Mouse (Mus musculus) small intestine, adult 2 months (tissue): ENCODE measurements at regions not wholly inside any gene's neighbourhood (a gene's known extent, or its start where the extent isn't known, plus 50 kb on each side); places are given as distances from the start of the nearest gene placed in this dataset.

ENCODE experiments used
- H3K27ac ChIP-seq: fragments of 200-500 bp; 2 replicates; pipeline ENCODE4 v1.5.1; 2012; ENCODE audit warnings: low read depth, low read length, control low read depth, inconsistent platforms; ENCODE audit not compliant: insufficient read depth
- H3K27me3 ChIP-seq: fragments of 200-500 bp; 2 replicates; pipeline ENCODE4 v1.6.1; 2012; ENCODE audit warnings: mild to moderate bottlenecking, moderate library complexity, low read length, inconsistent platforms; ENCODE audit not compliant: control insufficient read depth, insufficient read depth
- H3K36me3 ChIP-seq: fragments of 200-500 bp; 2 replicates; pipeline ENCODE4 v1.6.1; 2012; ENCODE audit warnings: mild to moderate bottlenecking, low read length, control low read depth, inconsistent platforms; ENCODE audit not compliant: control insufficient read depth, insufficient read depth
- H3K4me1 ChIP-seq: fragments of 200-500 bp; 2 replicates; pipeline ENCODE4 v1.6.1; 2012; ENCODE audit warnings: low read length, inconsistent platforms, mixed read lengths; ENCODE audit not compliant: control insufficient read depth, insufficient read depth, insufficient read length
- H3K4me3 ChIP-seq: fragments of 200-500 bp; 2 replicates; pipeline ENCODE4 v1.5.1; 2012; ENCODE audit warnings: low read depth, mild to moderate bottlenecking, control low read depth, inconsistent platforms, low read length, moderate library complexity
- CTCF ChIP-seq: fragments of 200-500 bp; IDR thresholded peaks from 2 replicates; pipeline ENCODE4 v1.5.1; 2012; ENCODE audit warnings: low read depth, mild to moderate bottlenecking, control low read depth, inconsistent platforms, low read length, moderate library complexity, mixed read lengths; ENCODE audit not compliant: insufficient replicate concordance, insufficient read length; ENCODE audit errors: extremely low read depth
- POLR2A ChIP-seq: fragments of 200-500 bp; IDR thresholded peaks from 2 replicates; pipeline ENCODE4 v1.6.1; 2012; ENCODE audit warnings: low read depth, mild to moderate bottlenecking, control low read depth, inconsistent platforms, low read length, moderate library complexity
- WGBS: fragments of 180-500 bp; shearing (Covaris S2); methylation state at CpG from one replicate; pipeline ENCODE4 v1.1.7; 2018; 5-methylcytosine and 5-hydroxymethylcytosine counted together

GRCm38 (mm10) chr13:30074069-30074468, 62.2 kb upstream of the Mboat1 start:
- Histone ChIP-seq H3K4me1 (no peaks in the 10 kb centered on the region), H3K27me3 (no peaks in the 10 kb centered on the region), H3K27ac (no peak overlapping the region), H3K4me3 (no peak overlapping the region), H3K36me3 (no peaks in the 10 kb centered on the region)
- WGBS, result 93% methylated on average over 3 of the region's 3 CpGs
- TF ChIP-seq CTCF, result no peak
- no peak for TF ChIP-seq POLR2A

DNA sequence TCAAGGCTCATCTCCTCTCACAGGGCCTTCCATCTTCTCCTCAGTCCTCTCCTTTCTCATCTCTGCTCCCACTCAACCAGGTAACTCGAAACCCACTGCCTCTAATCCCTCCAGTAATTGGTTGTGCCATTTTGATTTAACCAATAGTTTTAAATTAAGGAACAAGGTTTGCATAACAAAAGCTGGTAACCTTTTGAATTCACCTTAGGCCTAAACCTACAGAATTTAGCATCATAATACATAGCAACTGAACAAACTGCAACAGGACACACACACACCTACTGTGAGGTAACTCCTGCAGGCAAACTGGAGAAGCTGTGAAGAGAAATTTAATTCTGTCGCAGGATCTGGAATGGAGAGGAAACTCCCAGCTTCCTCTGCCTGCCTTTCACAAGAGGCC, 66.9 kb upstream of the Mboat1 start:
- Histone ChIP-seq H3K4me1 (no peaks in the 10 kb centered on the region), H3K4me3 (no peak overlapping the region), H3K36me3 (no peaks in the 10 kb centered on the region), H3K27me3 (no peaks in the 10 kb centered on the region), H3K27ac (no peak overlapping the region)
- WGBS, result 79% methylated on average over 2 of the region's 2 CpGs
- no peak for TF ChIP-seq CTCF
- TF ChIP-seq POLR2A, result no peak

DNA sequence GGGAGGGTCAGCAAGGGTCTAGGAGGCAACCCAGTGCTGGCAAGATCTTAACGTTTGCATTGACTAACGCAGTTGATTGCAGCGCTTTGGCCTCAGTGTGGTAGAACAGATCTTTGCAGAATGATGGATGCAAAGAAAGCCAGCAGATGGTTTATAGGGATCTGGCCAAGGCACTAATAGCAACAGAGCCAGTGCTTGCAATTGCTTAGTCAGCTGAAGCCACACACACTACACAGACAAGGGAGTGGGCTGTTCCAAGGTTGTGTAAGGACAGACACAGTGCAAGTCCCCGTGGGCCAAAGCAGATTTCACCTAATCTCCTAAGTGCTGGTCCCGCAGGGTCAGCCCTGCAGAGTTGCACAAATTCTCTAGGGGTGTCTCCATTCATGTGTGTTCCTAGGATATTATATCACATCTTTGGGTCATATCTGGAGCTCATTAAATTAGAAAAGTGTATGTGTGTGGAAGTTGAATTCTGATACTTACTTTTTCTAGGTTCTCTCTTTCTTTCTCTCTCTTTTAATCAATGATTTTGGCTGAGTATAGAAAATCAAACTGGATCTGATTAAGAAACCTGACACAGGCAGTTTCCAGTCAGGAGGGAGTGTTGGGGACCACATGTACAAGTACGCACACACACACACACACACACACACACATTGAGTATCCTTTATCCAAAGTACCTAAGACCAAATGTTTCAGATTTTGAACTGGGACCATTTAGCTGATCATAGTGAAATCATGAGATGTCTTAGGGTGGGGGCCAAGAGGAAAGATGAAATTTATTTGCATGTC, 68.5 kb upstream of the Mboat1 start:
- TF ChIP-seq POLR2A (no peak), CTCF (no peak)
- H3K4me1 ChIP-seq, result peaks cover 3% of the 10 kb centered on the region; the same call in 1 of the 2 replicates
- H3K36me3 ChIP-seq, result no peaks in the 10 kb centered on the region
- no peaks in the 10 kb centered on the region for H3K27me3 ChIP-seq
- no peak overlapping the region for H3K27ac ChIP-seq
- no peak overlapping the region for H3K4me3 ChIP-seq
- WGBS, result 67% methylated on average over 6 of the region's 6 CpGs

- Histone ChIP-seq H3K27ac (no peak overlapping the region), H3K4me3 (no peak overlapping the region), H3K27me3 (no peaks in the 10 kb centered on the region), H3K4me1 (peaks cover 3% of the 10 kb centered on the region; the same call in 1 of the 2 replicates), H3K36me3 (no peaks in the 10 kb centered on the region)
- WGBS, result 78% methylated on average over 8 of the region's 8 CpGs
- TF ChIP-seq CTCF, result no peak
- no peak for TF ChIP-seq POLR2A
Observed at GRCm38 (mm10) chr13:30065520-30065919, 70.8 kb upstream of the Mboat1 start.

DNA sequence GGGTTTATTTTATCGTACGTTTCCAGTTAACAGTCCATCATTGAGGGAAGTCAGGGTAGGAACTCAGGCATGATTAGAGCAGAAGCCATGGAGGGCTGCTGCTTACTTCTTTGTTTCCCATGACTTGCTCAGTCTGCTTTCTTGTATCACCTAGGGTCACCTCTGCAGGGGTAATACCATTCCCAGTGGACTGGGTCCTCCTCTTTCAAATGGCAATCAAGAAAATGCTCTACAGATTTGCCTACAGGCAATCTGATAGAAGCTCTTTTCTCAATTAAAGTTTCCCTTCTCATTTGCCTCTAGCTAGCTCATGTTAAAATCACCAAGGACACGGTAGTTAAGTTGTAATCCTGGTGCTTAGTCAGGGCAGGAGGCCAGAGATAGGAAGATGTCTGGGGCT, 72.5 kb upstream of the Mboat1 start:
- no peaks in the 10 kb centered on the region for H3K27me3 ChIP-seq
- WGBS, result 76% methylated on average over 3 of the region's 3 CpGs
- H3K27ac ChIP-seq, result no peak overlapping the region
- peaks cover 3% of the 10 kb centered on the region; the same call in 1 of the 2 replicates for H3K4me1 ChIP-seq
- H3K36me3 ChIP-seq, result no peaks in the 10 kb centered on the region
- H3K4me3 ChIP-seq, result no peak overlapping the region
- TF ChIP-seq POLR2A (no peak), CTCF (no peak)

DNA sequence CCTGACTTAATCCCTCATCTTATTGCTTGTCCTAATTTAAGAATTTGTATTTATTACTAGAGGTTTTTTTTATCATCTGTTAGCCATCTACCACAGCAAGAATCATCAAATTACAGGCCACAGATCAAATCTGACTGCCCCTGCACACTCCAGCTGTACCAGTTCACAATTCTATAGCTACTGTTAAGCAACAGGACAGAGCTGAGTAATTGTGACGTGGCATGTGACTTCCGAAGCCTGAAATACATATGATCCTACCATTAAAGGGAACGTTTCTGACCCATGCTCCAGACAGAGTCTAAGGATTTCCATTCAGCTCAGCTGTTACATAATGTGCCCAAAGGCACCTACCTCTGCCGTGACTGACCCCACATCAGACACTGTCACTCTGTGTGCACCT, 74.0 kb upstream of the Mboat1 start:
- Histone ChIP-seq H3K4me3 (no peak overlapping the region), H3K27me3 (no peaks in the 10 kb centered on the region), H3K27ac (no peak overlapping the region), H3K36me3 (no peaks in the 10 kb centered on the region), H3K4me1 (peaks cover 3% of the 10 kb centered on the region; the same call in 1 of the 2 replicates)
- 83% methylated on average over 4 of the region's 4 CpGs for WGBS
- no peak for TF ChIP-seq POLR2A
- TF ChIP-seq CTCF, result no peak

DNA sequence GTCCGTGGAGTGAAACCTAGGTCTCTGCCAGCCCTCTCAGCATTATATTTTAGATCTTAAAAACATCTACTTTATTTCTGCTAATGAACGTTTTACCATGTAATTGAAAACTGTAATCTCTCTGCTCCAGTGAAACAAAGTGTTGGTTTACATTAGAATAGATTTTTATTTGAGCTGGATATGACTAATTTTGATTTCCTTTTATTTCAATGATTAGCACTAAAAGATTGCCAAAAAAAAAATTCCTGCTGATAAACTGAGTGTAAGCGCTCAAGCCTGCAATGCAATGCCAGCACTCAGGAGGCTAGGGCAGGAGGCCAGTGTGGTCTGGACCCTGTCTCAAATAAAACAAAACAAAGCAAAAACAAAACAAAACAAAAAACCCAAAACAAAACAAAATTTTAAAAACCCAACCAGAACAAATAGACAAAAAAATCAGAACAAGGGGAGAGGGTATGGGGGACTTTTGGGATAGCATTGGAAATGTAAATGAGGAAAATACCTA, 69.3 kb upstream of the E2f3 start:
- Histone ChIP-seq H3K27ac (no peak overlapping the region), H3K4me3 (no peak overlapping the region), H3K36me3 (no peaks in the 10 kb centered on the region), H3K27me3 (no peaks in the 10 kb centered on the region), H3K4me1 (no peaks in the 10 kb centered on the region)
- WGBS, result 80% methylated on average over 3 of the region's 3 CpGs
- TF ChIP-seq CTCF (no peak), POLR2A (no peak)
